16 mouse cellular contexts compared by ENCODE assay signal in the genomic region with DNA sequence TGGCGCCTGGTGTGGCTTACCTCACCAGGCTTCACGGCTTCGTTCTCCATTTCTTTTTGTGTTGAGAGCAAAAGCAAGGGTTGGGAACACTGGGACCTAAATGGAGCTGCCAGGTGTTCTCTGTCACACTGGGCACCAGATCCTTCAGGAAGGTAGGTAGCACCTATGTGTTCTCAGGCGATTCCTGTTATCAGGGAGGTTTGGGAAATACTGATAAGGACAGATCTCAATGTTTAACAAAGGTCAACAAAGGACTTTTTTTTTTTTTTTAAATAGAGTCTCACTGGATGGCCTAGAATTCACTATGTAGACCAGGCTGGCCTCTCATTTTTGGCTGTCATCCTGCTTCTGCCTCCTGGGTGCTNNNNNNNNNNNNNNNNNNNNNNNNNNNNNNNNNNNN. TPM values are rescaled to one million over a fixed set of nuclear protein-coding genes. Genes with fewer than 3 reads are reported as not detected.
"Had no signal": no experiment of that assay in that cellular context is flagged by ENCODE, and none has a peak within 500 bp of the region (broad histone marks: within the 10 kb centered on the region; RNA-seq: fewer than 3 reads in every experiment).

No protein-coding gene starts in this region.

- H3K27me3 ChIP-seq: limb, embryonic 12.5 days; liver, embryonic 12.5 days; lung, embryonic 15.5 days; midbrain, embryonic 12.5 days; neural tube, embryonic 13.5 days had no signal

- H3K9ac ChIP-seq: limb, embryonic 12.5 days; liver, embryonic 12.5 days; lung, embryonic 15.5 days; midbrain, embryonic 12.5 days; neural tube, embryonic 13.5 days had no signal

- H3K4me3 ChIP-seq: layer of hippocampus, adult 2 months; limb, embryonic 12.5 days; liver, embryonic 12.5 days; lung, embryonic 15.5 days; midbrain, embryonic 12.5 days; neural tube, embryonic 13.5 days had no signal

- ATAC-seq: liver, embryonic 12.5 days; midbrain, embryonic 16.5 days had no signal

- DNase-seq: kidney, adult 18-20 months; kidney, postnatal 10 days; kidney, postnatal 4 days; right cerebral cortex, postnatal 25 days; thymus, adult 18-20 months; thymus, postnatal 14 days had no signal

- H3K36me3 ChIP-seq: limb, embryonic 12.5 days; liver, embryonic 12.5 days; lung, embryonic 15.5 days; midbrain, embryonic 12.5 days; neural tube, embryonic 13.5 days had no signal

- H3K4me1 ChIP-seq: midbrain, embryonic 12.5 days had no signal

- H3K27ac ChIP-seq: layer of hippocampus, adult 2 months; limb, embryonic 12.5 days; liver, embryonic 12.5 days; lung, embryonic 15.5 days; midbrain, embryonic 12.5 days; neural tube, embryonic 13.5 days had no signal

- H3K4me2 ChIP-seq: limb, embryonic 12.5 days; liver, embryonic 12.5 days; lung, embryonic 15.5 days; midbrain, embryonic 12.5 days; neural tube, embryonic 13.5 days had no signal

- H3K9me3 ChIP-seq: limb, embryonic 12.5 days; liver, embryonic 12.5 days; lung, embryonic 15.5 days; midbrain, embryonic 12.5 days; neural tube, embryonic 13.5 days had no signal

RNA-seq across cellular contexts. Expression of a gene that starts 22.9 kb away (rescaled TPM):
- total RNA-seq: layer of hippocampus, adult 2 months; megakaryocyte-erythroid progenitor cell, adult 5-6 weeks had no signal
- polyA plus RNA-seq: kidney, embryonic 14.5 days; limb, embryonic 12.5 days; liver, embryonic 12.5 days; liver, embryonic 16.5 days; midbrain, embryonic 12.5 days; midbrain, embryonic 16.5 days; neural tube, embryonic 13.5 days had no signal
